In the genomic region with DNA sequence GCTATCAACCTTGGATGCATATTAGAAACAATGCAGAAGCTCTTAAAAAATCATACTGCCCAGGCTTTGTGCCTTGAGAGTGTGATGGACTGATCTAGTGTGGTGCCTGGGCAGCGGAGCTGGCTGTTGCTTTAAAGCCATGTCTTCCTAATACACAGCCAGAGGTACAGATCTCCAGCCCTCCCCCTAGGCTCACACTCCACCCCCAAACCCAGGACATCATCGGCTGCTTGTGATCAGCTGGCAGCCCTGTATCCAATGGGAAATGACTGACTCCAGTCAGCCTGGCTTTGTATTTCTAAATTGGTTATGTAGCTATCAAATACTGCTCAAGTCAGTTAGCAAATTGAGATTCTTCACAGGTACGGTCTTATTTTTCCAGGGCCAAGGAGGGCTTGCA, we compare ENCODE assay signal across 11 mouse cellular contexts.
"Had no signal": no experiment of that assay in that cellular context is flagged by ENCODE, and none has a peak within 500 bp of the region (broad histone marks: within the 10 kb centered on the region; RNA-seq: fewer than 3 reads in every experiment).

No protein-coding gene starts in this region.

- H3K27me3 ChIP-seq: limb, embryonic 15.5 days; liver, embryonic 12.5 days; midbrain, embryonic 12.5 days; stomach, embryonic 15.5 days had no signal

- H3K27ac ChIP-seq: limb, embryonic 15.5 days; liver, embryonic 12.5 days; midbrain, embryonic 12.5 days; stomach, embryonic 15.5 days had no signal

- DNase-seq: kidney, adult 8-10 months; kidney, postnatal 25 days; lung, embryonic 14.5 days; lung, postnatal 10 days; lung, postnatal 4 days; thymus, adult 2 months; thymus, postnatal 25 days had no signal

- H3K4me2 ChIP-seq: limb, embryonic 15.5 days; liver, embryonic 12.5 days; lung, embryonic 14.5 days; midbrain, embryonic 12.5 days; stomach, embryonic 15.5 days had no signal

- H3K4me3 ChIP-seq: limb, embryonic 15.5 days; liver, embryonic 12.5 days; midbrain, embryonic 12.5 days; stomach, embryonic 15.5 days had no signal

- H3K9ac ChIP-seq: limb, embryonic 15.5 days; liver, embryonic 12.5 days; lung, embryonic 14.5 days; midbrain, embryonic 12.5 days; stomach, embryonic 15.5 days had no signal

- H3K9me3 ChIP-seq: limb, embryonic 15.5 days; liver, embryonic 12.5 days; midbrain, embryonic 12.5 days; stomach, embryonic 15.5 days had no signal

- ATAC-seq: liver, embryonic 12.5 days had no signal

- H3K4me1 ChIP-seq: limb, embryonic 15.5 days; liver, embryonic 12.5 days; stomach, embryonic 15.5 days had no signal

- H3K36me3 ChIP-seq: limb, embryonic 15.5 days; liver, embryonic 12.5 days; midbrain, embryonic 12.5 days; stomach, embryonic 15.5 days had no signal
